Mouse (Mus musculus) CH12.LX (cell line): ENCODE data around the gene Snrpd2.

Experiments used
- CTCF ChIP-seq, 2 experiments: IDR thresholded peaks in 1 of 2; conservative IDR thresholded peaks in 1 of 2; 2 replicates each; pipeline ENCODE4 v1.5.1; 2011 to 2012; ENCODE audit warnings: low read depth in 2 of 2, low read length in 2 of 2, improper control_type of control experiment in 1 of 2, inconsistent platforms in 1 of 2, mild to moderate bottlenecking in 1 of 2, moderate library complexity in 1 of 2
- E2F4 ChIP-seq: IDR thresholded peaks from 2 replicates; pipeline ENCODE4 v1.6.1; 2011; ENCODE audit warnings: low read depth, low read length, improper control_type of control experiment; ENCODE audit not compliant: insufficient replicate concordance
- EP300 ChIP-seq: IDR thresholded peaks from 2 replicates; pipeline ENCODE4 v1.6.1; 2011; ENCODE audit warnings: low read length, improper control_type of control experiment
- MAX ChIP-seq: IDR thresholded peaks from 2 replicates; pipeline ENCODE4 v1.6.1; 2011; ENCODE audit warnings: low read length, improper control_type of control experiment
- MAZ ChIP-seq: IDR thresholded peaks from 2 replicates; pipeline ENCODE4 v1.6.1; 2012; ENCODE audit warnings: low read depth, mild to moderate bottlenecking, inconsistent platforms, low read length, improper control_type of control experiment, moderate library complexity
- NELFE ChIP-seq: IDR thresholded peaks from 2 replicates; pipeline ENCODE4 v1.6.1; 2011; ENCODE audit warnings: low read depth, low read length, improper control_type of control experiment

DNA sequence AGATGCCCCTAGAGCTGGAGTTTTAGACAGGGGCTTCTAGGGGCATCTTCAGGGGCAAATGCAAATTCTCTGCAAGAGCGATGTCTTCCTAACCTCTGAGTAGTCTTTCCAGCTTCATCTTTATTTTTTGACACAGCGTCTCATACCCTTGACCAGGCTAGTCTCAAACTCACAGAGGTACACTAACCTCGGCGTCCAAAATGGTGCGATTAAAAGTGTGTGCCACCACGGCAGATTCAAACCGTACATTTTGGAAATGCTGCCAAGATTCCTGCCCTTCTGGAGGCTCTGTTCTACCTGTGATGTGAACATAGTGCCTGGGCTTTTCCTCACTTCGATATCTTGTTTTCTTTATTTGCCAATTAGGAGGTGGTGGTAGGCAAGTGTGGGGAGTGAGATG is 30.4 kb upstream of the Snrpd2 start:
- TF ChIP-seq E2F4 (no peak), NELFE (no peak), EP300 (no peak), MAX (no peak), MAZ (no peak), CTCF (conservative IDR thresholded peaks at IDR 0.05 in 1 of 2, IDR thresholded peaks at IDR 0.05 in 1 of 2; ENCODE audit: low read depth in 2 of 2, low read length in 2 of 2) (no peak)
